Mouse (Mus musculus): ENCODE measurements at regions not wholly inside any gene's neighbourhood (a gene's known extent, or its start where the extent isn't known, plus 50 kb on each side); places are given as distances from the start of the nearest gene placed in this dataset.
A peak's percentile ranks its signal among the peaks of the same experiment; 100 is the strongest.

GRCm38 (mm10) chr11:52634189-52634588 lies 130.2 kb upstream of the Fstl4 start:
- TF ChIP-seq POLR2A (IDR thresholded peaks at IDR 0.05; ENCODE audit: borderline replicate concordance, extremely low read depth, insufficient read depth, insufficient read length, poor library complexity, severe bottlenecking) (no peak), CTCF (IDR thresholded peaks at IDR 0.05; ENCODE audit: borderline replicate concordance, extremely low read depth, insufficient read depth, insufficient read length) (no peak)
- no peak for DNase-seq (ENCODE audit: low read depth)

- peak; percentile 86 for DNase-seq (ENCODE audit: low read depth)
Observed at GRCm38 (mm10) chr11:52635716-52636389, 128.6 kb upstream of the Fstl4 start.

GRCm38 (mm10) chr11:52638939-52639338 lies 125.5 kb upstream of the Fstl4 start:
- DNase-seq (ENCODE audit: low read depth): no peak
- TF ChIP-seq POLR2A (IDR thresholded peaks at IDR 0.05; ENCODE audit: borderline replicate concordance, extremely low read depth, insufficient read depth, insufficient read length, poor library complexity, severe bottlenecking) (no peak), CTCF (IDR thresholded peaks at IDR 0.05; ENCODE audit: borderline replicate concordance, extremely low read depth, insufficient read depth, insufficient read length) (peak; percentile 33; the same call in 1 of the 2 replicates)

More at GRCm38 (mm10) chr11:52635716-52636389, 128.6 kb upstream of the Fstl4 start:
- no peak for TF ChIP-seq POLR2A (IDR thresholded peaks at IDR 0.05; ENCODE audit: borderline replicate concordance, extremely low read depth, insufficient read depth, insufficient read length, poor library complexity, severe bottlenecking)
- no peak for TF ChIP-seq CTCF (IDR thresholded peaks at IDR 0.05; ENCODE audit: borderline replicate concordance, extremely low read depth, insufficient read depth, insufficient read length)

GRCm38 (mm10) chr11:52641725-52642338 lies 122.6 kb upstream of the Fstl4 start:
- TF ChIP-seq POLR2A (IDR thresholded peaks at IDR 0.05; ENCODE audit: borderline replicate concordance, extremely low read depth, insufficient read depth, insufficient read length, poor library complexity, severe bottlenecking) (no peak), CTCF (IDR thresholded peaks at IDR 0.05; ENCODE audit: borderline replicate concordance, extremely low read depth, insufficient read depth, insufficient read length) (no peak)
- DNase-seq (ENCODE audit: low read depth): peak; percentile 82

- peak; percentile 49 for DNase-seq (ENCODE audit: low read depth)
Observed at GRCm38 (mm10) chr11:52644081-52644768, 120.2 kb upstream of the Fstl4 start.

GRCm38 (mm10) chr11:52648176-52648839 lies 116.1 kb upstream of the Fstl4 start:
- peak; percentile 34 for DNase-seq (ENCODE audit: low read depth)
- no peak for TF ChIP-seq CTCF (IDR thresholded peaks at IDR 0.05; ENCODE audit: borderline replicate concordance, extremely low read depth, insufficient read depth, insufficient read length)
- no peak for TF ChIP-seq POLR2A (IDR thresholded peaks at IDR 0.05; ENCODE audit: borderline replicate concordance, extremely low read depth, insufficient read depth, insufficient read length, poor library complexity, severe bottlenecking)

More at GRCm38 (mm10) chr11:52644081-52644768, 120.2 kb upstream of the Fstl4 start:
- no peak for TF ChIP-seq CTCF (IDR thresholded peaks at IDR 0.05; ENCODE audit: borderline replicate concordance, extremely low read depth, insufficient read depth, insufficient read length)
- TF ChIP-seq POLR2A (IDR thresholded peaks at IDR 0.05; ENCODE audit: borderline replicate concordance, extremely low read depth, insufficient read depth, insufficient read length, poor library complexity, severe bottlenecking): no peak

- TF ChIP-seq CTCF (IDR thresholded peaks at IDR 0.05; ENCODE audit: borderline replicate concordance, extremely low read depth, insufficient read depth, insufficient read length): no peak
- no peak for TF ChIP-seq POLR2A (IDR thresholded peaks at IDR 0.05; ENCODE audit: borderline replicate concordance, extremely low read depth, insufficient read depth, insufficient read length, poor library complexity, severe bottlenecking)
- DNase-seq (ENCODE audit: low read depth): no peak
Observed at GRCm38 (mm10) chr11:52648849-52649400, 115.5 kb upstream of the Fstl4 start.

- DNase-seq (ENCODE audit: low read depth): no peak
- TF ChIP-seq CTCF (IDR thresholded peaks at IDR 0.05; ENCODE audit: borderline replicate concordance, extremely low read depth, insufficient read depth, insufficient read length) (no peak), POLR2A (IDR thresholded peaks at IDR 0.05; ENCODE audit: borderline replicate concordance, extremely low read depth, insufficient read depth, insufficient read length, poor library complexity, severe bottlenecking) (no peak)
Observed at GRCm38 (mm10) chr11:52654640-52655039, 109.8 kb upstream of the Fstl4 start.

GRCm38 (mm10) chr11:52655720-52656474 lies 108.5 kb upstream of the Fstl4 start:
- no peak for TF ChIP-seq CTCF (IDR thresholded peaks at IDR 0.05; ENCODE audit: borderline replicate concordance, extremely low read depth, insufficient read depth, insufficient read length)
- no peak for TF ChIP-seq POLR2A (IDR thresholded peaks at IDR 0.05; ENCODE audit: borderline replicate concordance, extremely low read depth, insufficient read depth, insufficient read length, poor library complexity, severe bottlenecking)
- no peak for DNase-seq (ENCODE audit: low read depth)

GRCm38 (mm10) chr11:52661234-52661633 lies 103.2 kb upstream of the Fstl4 start:
- TF ChIP-seq CTCF (IDR thresholded peaks at IDR 0.05; ENCODE audit: borderline replicate concordance, extremely low read depth, insufficient read depth, insufficient read length) (no peak), POLR2A (IDR thresholded peaks at IDR 0.05; ENCODE audit: borderline replicate concordance, extremely low read depth, insufficient read depth, insufficient read length, poor library complexity, severe bottlenecking) (no peak)
- peak; percentile 92 for DNase-seq (ENCODE audit: low read depth)
